Mouse (Mus musculus) adipocyte (in vitro differentiated cells): ENCODE results near the gene Esrrg.

Experiments used
- DNase-seq: peaks from one replicate; pipeline ENCODE4 v3.0.0-alpha.2; 2016; ENCODE audit warnings: low spot score

Gene Esrrg

GRCm38 (mm10) chr1:187650786-187651687, 42.4 kb downstream of the Esrrg start:
- no peak for DNase-seq

GRCm38 (mm10) chr1:187651688-187652241, 43.2 kb downstream of the Esrrg start:
- no peak for DNase-seq

- no peak for DNase-seq
Observed at GRCm38 (mm10) chr1:187652445-187652844, 43.9 kb downstream of the Esrrg start.

GRCm38 (mm10) chr1:187653390-187653789, 44.8 kb downstream of the Esrrg start:
- no peak for DNase-seq

- DNase-seq = no peak
Observed at GRCm38 (mm10) chr1:187660963-187661362, 52.4 kb downstream of the Esrrg start.

- DNase-seq = no peak
Observed at GRCm38 (mm10) chr1:187662083-187662609, 53.6 kb downstream of the Esrrg start.

- DNase-seq = no peak
Observed at GRCm38 (mm10) chr1:187663376-187663775, 54.8 kb downstream of the Esrrg start.

GRCm38 (mm10) chr1:187664261-187664660, 55.7 kb downstream of the Esrrg start:
- DNase-seq = no peak

GRCm38 (mm10) chr1:187665901-187666600, 57.5 kb downstream of the Esrrg start:
- no peak for DNase-seq

- no peak for DNase-seq
Observed at GRCm38 (mm10) chr1:187669746-187670145, 61.2 kb downstream of the Esrrg start.

GRCm38 (mm10) chr1:187672446-187672845, 63.9 kb downstream of the Esrrg start:
- DNase-seq = no peak

GRCm38 (mm10) chr1:187674771-187675186, 66.2 kb downstream of the Esrrg start:
- no peak for DNase-seq

GRCm38 (mm10) chr1:187676626-187677025, 68.0 kb downstream of the Esrrg start:
- DNase-seq = no peak

- DNase-seq = no peak
Observed at GRCm38 (mm10) chr1:187679246-187679645, 70.7 kb downstream of the Esrrg start.

GRCm38 (mm10) chr1:187684519-187684918, 75.9 kb downstream of the Esrrg start:
- DNase-seq = no peak

GRCm38 (mm10) chr1:187691846-187692525, 83.4 kb downstream of the Esrrg start:
- DNase-seq = no peak

GRCm38 (mm10) chr1:187694865-187695264, 86.3 kb downstream of the Esrrg start:
- no peak for DNase-seq

GRCm38 (mm10) chr1:187698201-187698600, 89.6 kb downstream of the Esrrg start:
- DNase-seq = no peak

- DNase-seq = no peak
Observed at GRCm38 (mm10) chr1:187700963-187701362, 92.4 kb downstream of the Esrrg start.

GRCm38 (mm10) chr1:187704921-187705320, 96.3 kb downstream of the Esrrg start:
- no peak for DNase-seq

GRCm38 (mm10) chr1:187705348-187705747, 96.8 kb downstream of the Esrrg start:
- no peak for DNase-seq

- DNase-seq = no peak
Observed at GRCm38 (mm10) chr1:187706046-187706445, 97.5 kb downstream of the Esrrg start.
